Comparison of ENCODE assay signal across 11 mouse cellular contexts in the genomic region with DNA sequence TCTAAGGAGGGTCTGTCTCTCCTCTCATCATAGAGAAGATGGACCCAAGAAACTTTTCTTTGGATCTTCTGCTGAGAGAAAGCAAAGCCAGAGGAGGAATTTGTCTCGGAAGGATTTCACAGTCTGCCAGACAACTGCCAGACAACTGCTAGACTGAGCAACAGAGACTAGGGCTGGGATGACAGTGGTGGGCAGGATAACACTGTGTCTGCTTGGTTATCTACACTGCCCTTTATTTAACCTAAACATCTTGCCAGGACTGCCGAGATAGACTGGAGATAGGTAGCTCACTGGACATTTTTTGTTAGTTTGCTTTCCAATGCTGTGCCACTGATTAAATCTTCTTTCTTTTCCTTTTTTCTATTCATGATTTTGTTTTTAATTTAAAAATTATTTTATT.
"Had no signal": no experiment of that assay in that cellular context is flagged by ENCODE, and none has a peak within 500 bp of the region (broad histone marks: within the 10 kb centered on the region; RNA-seq: fewer than 3 reads in every experiment).

No protein-coding gene starts in this region.

- H3K27me3 ChIP-seq: limb, embryonic 12.5 days; midbrain, embryonic 15.5 days had no signal

- H3K4me1 ChIP-seq: limb, embryonic 12.5 days; midbrain, embryonic 10.5 days; midbrain, embryonic 15.5 days had no signal

- H3K36me3 ChIP-seq: midbrain, embryonic 15.5 days had no signal

- H3K9ac ChIP-seq: limb, embryonic 12.5 days; midbrain, embryonic 15.5 days had no signal

- H3K4me3 ChIP-seq: left cerebral cortex, adult 2 months; limb, embryonic 12.5 days; midbrain, embryonic 10.5 days; midbrain, embryonic 15.5 days had no signal

- ATAC-seq: midbrain, embryonic 15.5 days had no signal

- H3K9me3 ChIP-seq: limb, embryonic 12.5 days; midbrain, embryonic 10.5 days; midbrain, embryonic 15.5 days had no signal

- H3K4me2 ChIP-seq: limb, embryonic 12.5 days; midbrain, embryonic 15.5 days had no signal

- H3K27ac ChIP-seq: left cerebral cortex, adult 2 months; limb, embryonic 12.5 days; midbrain, embryonic 10.5 days; midbrain, embryonic 15.5 days; stomach, postnatal 0 days had no signal

- DNase-seq: kidney, adult 11 months; kidney, adult 9 months; kidney, postnatal 10 days; kidney, postnatal 4 days; right cerebral cortex, postnatal 14 days; thymus, postnatal 4 days had no signal
